Mouse (Mus musculus): ENCODE data around the gene C1qtnf2.

- TF ChIP-seq POLR2A (IDR thresholded peaks at IDR 0.05; ENCODE audit: borderline replicate concordance, control insufficient read depth, low read depth, low read length) (no peak), CTCF (IDR thresholded peaks at IDR 0.05; ENCODE audit: control insufficient read depth, insufficient read depth, low read length) (no peak)
These were observed 33.9 kb downstream of the C1qtnf2 start for GRCm38 (mm10) chr11:43507976-43508375.
